ENCODE assay signal across 15 mouse cellular contexts in genomic region chr11:77903761-77904160, GRCm38 (mm10). TPM values are rescaled to one million over a fixed set of nuclear protein-coding genes. Genes with fewer than 3 reads are reported as not detected.
DNase-seq lines count a peak whose midpoint lies in the region; ATAC-seq and TF ChIP-seq lines count a peak whose summit lies in the region.
"Had no signal": no experiment of that assay in that cellular context is flagged by ENCODE, and none has a peak within 500 bp of the region (broad histone marks: within the 10 kb centered on the region; RNA-seq: fewer than 3 reads in every experiment).

No protein-coding gene starts in this region.

- H3K4me3 ChIP-seq in layer of hippocampus, adult 2 months: no peak overlapping the region
- no peak overlapping the region for H3K4me3 ChIP-seq in forebrain, embryonic 15.5 days
- H3K4me3 ChIP-seq in midbrain, embryonic 14.5 days (replicated peaks; ENCODE audit: low read depth, low read length): no peak overlapping the region
- H3K4me3 ChIP-seq: heart, embryonic 10.5 days; limb, embryonic 13.5 days had no signal

- no peak overlapping the region for H3K27ac ChIP-seq in layer of hippocampus, adult 2 months
- peak overlapping the region; percentile 64 for H3K27ac ChIP-seq in forebrain, embryonic 15.5 days (replicated peaks)
- peak overlapping the region; percentile 45 for H3K27ac ChIP-seq in midbrain, embryonic 14.5 days (replicated peaks; ENCODE audit: low read depth, low read length)
- H3K27ac ChIP-seq: heart, embryonic 10.5 days; limb, embryonic 13.5 days had no signal

- peaks cover 56% of the 10 kb centered on the region for H3K4me1 ChIP-seq in forebrain, embryonic 15.5 days
- peaks cover 43% of the 10 kb centered on the region for H3K4me1 ChIP-seq in midbrain, embryonic 14.5 days (ENCODE audit: control insufficient read depth, insufficient read depth, low read length)

- H3K4me2 ChIP-seq in forebrain, embryonic 15.5 days (replicated peaks): no peak overlapping the region
- H3K4me2 ChIP-seq in midbrain, embryonic 14.5 days (ENCODE audit: low read length): no peak overlapping the region
- H3K4me2 ChIP-seq: limb, embryonic 13.5 days had no signal

- H3K27me3 ChIP-seq in forebrain, embryonic 15.5 days: no peaks in the 10 kb centered on the region
- H3K27me3 ChIP-seq in midbrain, embryonic 14.5 days (ENCODE audit: control insufficient read depth, insufficient read depth, low read length): no peaks in the 10 kb centered on the region

- no peak for ATAC-seq in forebrain, embryonic 15.5 days (replicated peaks)
- ATAC-seq in midbrain, embryonic 14.5 days (ENCODE audit: low FRiP score, low TSS enrichment): no peak

- no peaks in the 10 kb centered on the region for H3K9me3 ChIP-seq in forebrain, embryonic 15.5 days
- H3K9me3 ChIP-seq in midbrain, embryonic 14.5 days (ENCODE audit: control insufficient read depth, low read length): no peaks in the 10 kb centered on the region
- H3K9me3 ChIP-seq: G1E; heart, embryonic 10.5 days; limb, embryonic 13.5 days had no signal

- no peak overlapping the region for H3K9ac ChIP-seq in forebrain, embryonic 15.5 days (replicated peaks)
- H3K9ac ChIP-seq in midbrain, embryonic 14.5 days (replicated peaks; ENCODE audit: low read length): no peak overlapping the region
- H3K9ac ChIP-seq: limb, embryonic 13.5 days had no signal

- no peaks in the 10 kb centered on the region for H3K36me3 ChIP-seq in forebrain, embryonic 15.5 days
- no peaks in the 10 kb centered on the region for H3K36me3 ChIP-seq in midbrain, embryonic 14.5 days (ENCODE audit: control insufficient read depth, insufficient read depth, low read length)
- H3K36me3 ChIP-seq: G1E; heart, embryonic 10.5 days; limb, embryonic 13.5 days had no signal

- WGBS in forebrain, embryonic 15.5 days: 31% methylated on average over 3 of the region's 3 CpGs
- 25% methylated on average over 3 of the region's 3 CpGs for WGBS in midbrain, embryonic 14.5 days

- no peak for DNase-seq in layer of hippocampus, adult 2 months (ENCODE audit: low spot score in 2 of 2)
- DNase-seq in layer of hippocampus, postnatal 36 days: no peak
- peak; percentile 71 for DNase-seq in R1 (ENCODE audit: low read depth, low spot score)
- no peak for DNase-seq in midbrain, embryonic 14.5 days
- no peak for DNase-seq in left cerebral cortex, adult 18-20 months (ENCODE audit: low spot score in 2 of 2)
- DNase-seq in ovary, postnatal 14 days (ENCODE audit: low spot score): no peak
- DNase-seq: adrenal gland, adult 2 months; kidney, adult 11 months; lung, postnatal 36 days; right cerebral cortex, postnatal 4 days had no signal

- TF ChIP-seq CTCF in layer of hippocampus, adult 2 months (conservative IDR thresholded peaks at IDR 0.05): peak; percentile 30

RNA-seq across cellular contexts. Expression of gene Pipox, which starts 9.9 kb away (rescaled TPM):
- total RNA-seq in layer of hippocampus, adult 2 months (2021): 1 to 10 TPM in 1 of 2 experiments, under 1 TPM in 1; 0.84 to 1.2 TPM
- 1 to 10 TPM; 1.3 to 1.7 TPM for total RNA-seq in layer of hippocampus, postnatal 36 days (2021)
- polyA plus RNA-seq in forebrain, embryonic 15.5 days (2015; fragmentation: Nextera tagmentation; extraction: Ambion mirVana): 10.2 and 11.2 TPM in 2 replicates
- polyA plus RNA-seq in midbrain, embryonic 14.5 days (2014; fragmentation: Nextera tagmentation; extraction: Ambion mirVana): 4.0 and 4.2 TPM in 2 replicates
- total RNA-seq in left cerebral cortex, adult 18-20 months (2021): 1 to 10 TPM in 1 of 2 experiments, under 1 TPM in 1; 0.81 to 1.2 TPM
- total RNA-seq: G1E; gastrocnemius, adult 18-20 months had no signal
- polyA plus RNA-seq: G1E had no signal

RNA-seq across cellular contexts. Expression of gene Sez6, which starts 26.8 kb away (rescaled TPM):
- 100 to 1,000 TPM; 154 to 159 TPM for total RNA-seq in layer of hippocampus, adult 2 months (2021)
- 100 to 1,000 TPM; 148 to 153 TPM for total RNA-seq in layer of hippocampus, postnatal 36 days (2021)
- polyA plus RNA-seq in forebrain, embryonic 15.5 days (2015; fragmentation: Nextera tagmentation; extraction: Ambion mirVana): 243 and 249 TPM in 2 replicates
- 121 and 124 TPM in 2 replicates for polyA plus RNA-seq in midbrain, embryonic 14.5 days (2014; fragmentation: Nextera tagmentation; extraction: Ambion mirVana)
- 100 to 1,000 TPM; 145 to 154 TPM for total RNA-seq in left cerebral cortex, adult 18-20 months (2021)
